Mouse (Mus musculus) stomach, embryonic 16.5 days (tissue): ENCODE results near the gene Dip2b. TPM values are rescaled to one million over a fixed set of nuclear protein-coding genes. Genes with fewer than 3 reads are reported as not detected.

Experiments
- ATAC-seq: fragments of 200-750 bp; cut with Nextera tagmentation; 2 replicates; pipeline ENCODE4 v1.8.0; 2017; ENCODE audit warnings: moderate number of reproducible peaks, moderate TSS enrichment; ENCODE audit not compliant: insufficient read depth, low FRiP score
- H3K27ac ChIP-seq: fragments of 300-500 bp; sonication (generic); 2 replicates; pipeline ENCODE4 v1.5.1; 2014; ENCODE audit warnings: low read length
- H3K27me3 ChIP-seq: fragments of 300-500 bp; sonication (generic); 2 replicates; pipeline ENCODE4 v1.6.1; 2014; ENCODE audit warnings: low read length, control low read depth, mixed read lengths; ENCODE audit not compliant: control insufficient read depth, insufficient read depth
- H3K36me3 ChIP-seq: fragments of 300-500 bp; sonication (generic); 2 replicates; pipeline ENCODE4 v1.6.1; 2014; ENCODE audit warnings: low read length; ENCODE audit not compliant: control insufficient read depth, insufficient read depth
- H3K4me1 ChIP-seq: fragments of 300-500 bp; sonication (generic); 2 replicates; pipeline ENCODE4 v1.6.1; 2014; ENCODE audit warnings: low read length, control low read depth, mixed read lengths; ENCODE audit not compliant: control insufficient read depth, insufficient read depth
- H3K4me2 ChIP-seq: fragments of 300-500 bp; sonication (generic); 2 replicates; pipeline ENCODE4 v1.6.1; 2014; ENCODE audit warnings: low read depth, low read length, mixed read lengths
- H3K4me3 ChIP-seq: fragments of 300-500 bp; sonication (generic); replicated peaks from 2 replicates; pipeline ENCODE4 v1.5.1; 2014; ENCODE audit warnings: mild to moderate bottlenecking, low read length
- H3K9ac ChIP-seq: fragments of 300-500 bp; sonication (generic); 2 replicates; pipeline ENCODE4 v1.6.1; 2014; ENCODE audit warnings: low read length
- H3K9me3 ChIP-seq: fragments of 300-500 bp; sonication (generic); replicated peaks from 2 replicates; pipeline ENCODE4 v1.6.1; 2016; ENCODE audit warnings: low read length, control low read depth; ENCODE audit not compliant: control insufficient read depth
- WGBS: fragments of 180-500 bp; shearing (Covaris S2); extraction: QIAGEN DNeasy Blood & Tissue Kit; methylation state at CpG from one replicate; pipeline ENCODE4 v1.1.7; 2014; 5-methylcytosine and 5-hydroxymethylcytosine counted together
- polyA plus RNA-seq: library from polyadenylated mRNA; unstranded; fragments of >200 nt; fragmentation: Nextera tagmentation; extraction: Ambion mirVana; gene quantifications from 2 replicates; pipeline ENCODE4 v1.2.1, GENCODE M21; 2015

The Dip2b gene
- polyA plus RNA-seq, 1 experiment from 2014 or later = 10.4 TPM

GRCm38 (mm10) chr15:100109916-100110315 is 71.5 kb downstream of the Dip2b start:
- Histone ChIP-seq H3K27ac (peak overlapping the region; percentile 26; the same call in 1 of the 2 replicates), H3K36me3 (no peaks in the 10 kb centered on the region), H3K4me1 (peaks cover 27% of the 10 kb centered on the region), H3K27me3 (no peaks in the 10 kb centered on the region), H3K9ac (no peak overlapping the region), H3K4me3 (no peak overlapping the region), H3K4me2 (no peak overlapping the region), H3K9me3 (no peaks in the 10 kb centered on the region)
- WGBS = 73% methylated on average over 3 of the region's 3 CpGs
- ATAC-seq = no peak

GRCm38 (mm10) chr15:100111891-100112290 is 73.4 kb downstream of the Dip2b start:
- peak overlapping the region; percentile 5; the same call in 1 of the 2 replicates for H3K4me2 ChIP-seq
- H3K9ac ChIP-seq = no peak overlapping the region; the same call in 1 of the 2 replicates
- peak; percentile 37; the same call in 1 of the 2 replicates for ATAC-seq
- no peaks in the 10 kb centered on the region for H3K36me3 ChIP-seq
- no peaks in the 10 kb centered on the region for H3K9me3 ChIP-seq
- no peaks in the 10 kb centered on the region for H3K27me3 ChIP-seq
- H3K27ac ChIP-seq = peak overlapping the region; percentile 72
- no peak overlapping the region for H3K4me3 ChIP-seq
- WGBS = 46% methylated on average over 9 of the region's 9 CpGs
- H3K4me1 ChIP-seq = peaks cover 27% of the 10 kb centered on the region

GRCm38 (mm10) chr15:100112309-100112966 is 74.0 kb downstream of the Dip2b start:
- Histone ChIP-seq H3K27ac (peak overlapping the region; percentile 72), H3K36me3 (no peaks in the 10 kb centered on the region), H3K9ac (no peak overlapping the region; the same call in 1 of the 2 replicates), H3K4me1 (peaks cover 27% of the 10 kb centered on the region), H3K4me3 (no peak overlapping the region), H3K27me3 (no peaks in the 10 kb centered on the region), H3K9me3 (no peaks in the 10 kb centered on the region), H3K4me2 (peak overlapping the region; percentile 5; the same call in 1 of the 2 replicates)
- WGBS = 44% methylated on average over 9 of the region's 9 CpGs
- peak; percentile 76 for ATAC-seq

- Histone ChIP-seq H3K4me2 (no peak overlapping the region), H3K9ac (no peak overlapping the region), H3K27ac (peak overlapping the region; percentile 72), H3K4me1 (peaks cover 27% of the 10 kb centered on the region), H3K36me3 (no peaks in the 10 kb centered on the region), H3K4me3 (no peak overlapping the region), H3K27me3 (no peaks in the 10 kb centered on the region), H3K9me3 (no peaks in the 10 kb centered on the region)
- ATAC-seq = no peak; the same call in 1 of the 2 replicates
- WGBS = 57% methylated on average over 10 of the region's 10 CpGs
Observed at GRCm38 (mm10) chr15:100113343-100114275, 75.1 kb downstream of the Dip2b start.

GRCm38 (mm10) chr15:100115416-100115815 is 77.0 kb downstream of the Dip2b start:
- Histone ChIP-seq H3K4me2 (no peak overlapping the region), H3K27ac (no peak overlapping the region), H3K27me3 (no peaks in the 10 kb centered on the region), H3K9ac (no peak overlapping the region), H3K36me3 (no peaks in the 10 kb centered on the region), H3K9me3 (no peaks in the 10 kb centered on the region), H3K4me3 (no peak overlapping the region), H3K4me1 (peaks cover 28% of the 10 kb centered on the region)
- no peak for ATAC-seq
- WGBS = 93% methylated on average over 3 of the region's 3 CpGs

GRCm38 (mm10) chr15:100116325-100116724 is 77.9 kb downstream of the Dip2b start:
- Histone ChIP-seq H3K27ac (no peak overlapping the region), H3K9me3 (no peaks in the 10 kb centered on the region), H3K4me2 (no peak overlapping the region), H3K27me3 (no peaks in the 10 kb centered on the region), H3K9ac (no peak overlapping the region), H3K4me3 (no peak overlapping the region), H3K36me3 (no peaks in the 10 kb centered on the region), H3K4me1 (peaks cover 28% of the 10 kb centered on the region)
- 80% methylated on average over 13 of the region's 13 CpGs for WGBS
- ATAC-seq = no peak

GRCm38 (mm10) chr15:100119225-100119788 is 80.8 kb downstream of the Dip2b start:
- Histone ChIP-seq H3K9ac (no peak overlapping the region), H3K27me3 (no peaks in the 10 kb centered on the region), H3K27ac (peak overlapping the region; percentile 63; the same call in 1 of the 2 replicates), H3K4me2 (no peak overlapping the region), H3K4me3 (no peak overlapping the region), H3K4me1 (peaks cover 9% of the 10 kb centered on the region), H3K36me3 (no peaks in the 10 kb centered on the region), H3K9me3 (no peaks in the 10 kb centered on the region)
- ATAC-seq = peak; percentile 29; the same call in 1 of the 2 replicates
- WGBS = 64% methylated on average over 6 of the region's 6 CpGs

GRCm38 (mm10) chr15:100121437-100121836 is 83.0 kb downstream of the Dip2b start:
- H3K27me3 ChIP-seq = no peaks in the 10 kb centered on the region
- no peak overlapping the region for H3K4me3 ChIP-seq
- no peak overlapping the region for H3K27ac ChIP-seq
- no peak overlapping the region for H3K9ac ChIP-seq
- H3K4me1 ChIP-seq = peaks cover 8% of the 10 kb centered on the region; the same call in 1 of the 2 replicates
- H3K4me2 ChIP-seq = no peak overlapping the region
- no peak for ATAC-seq
- no peaks in the 10 kb centered on the region for H3K36me3 ChIP-seq
- H3K9me3 ChIP-seq = no peaks in the 10 kb centered on the region
- WGBS = 87% methylated on average over 6 of the region's 6 CpGs
